Mouse (Mus musculus) liver, adult 2 months (tissue): ENCODE measurements around the gene Fpgs. TPM values are rescaled to one million over a fixed set of nuclear protein-coding genes. Genes with fewer than 3 reads are reported as not detected.

Source experiments
- DNase-seq: peaks from one replicate; pipeline ENCODE4 v3.0.0-alpha.2; 2011; ENCODE audit warnings: low read depth, low spot score; ENCODE audit errors: extremely low read depth
- H3K27ac ChIP-seq: fragments of 200-500 bp; replicated peaks from 2 replicates; pipeline ENCODE4 v1.5.1; 2012; ENCODE audit warnings: low read depth, mild to moderate bottlenecking, control low read depth, inconsistent platforms, low read length; ENCODE audit not compliant: insufficient read depth
- H3K27me3 ChIP-seq: fragments of 200-500 bp; 2 replicates; pipeline ENCODE4 v1.6.1; 2012; ENCODE audit warnings: mild to moderate bottlenecking, moderate library complexity, low read length, inconsistent platforms; ENCODE audit not compliant: control insufficient read depth, insufficient read depth
- H3K36me3 ChIP-seq: fragments of 200-500 bp; 2 replicates; pipeline ENCODE4 v1.6.1; 2012; ENCODE audit warnings: low read length, inconsistent platforms; ENCODE audit not compliant: control insufficient read depth, insufficient read depth
- H3K4me1 ChIP-seq: fragments of 200-500 bp; 2 replicates; pipeline ENCODE4 v1.6.1; 2011; ENCODE audit warnings: low read length; ENCODE audit not compliant: control insufficient read depth, insufficient read depth
- H3K4me3 ChIP-seq: fragments of 200-500 bp; 2 replicates; pipeline ENCODE4 v1.5.1; 2011; ENCODE audit warnings: low read depth, mild to moderate bottlenecking, control low read depth, low read length, moderate library complexity; ENCODE audit not compliant: insufficient read depth
- H3K79me2 ChIP-seq: fragments of 200-500 bp; 2 replicates; pipeline ENCODE4 v1.6.1; 2012; ENCODE audit warnings: inconsistent platforms, mild to moderate bottlenecking, low read length, moderate library complexity; ENCODE audit not compliant: control insufficient read depth, insufficient read depth
- H3K9ac ChIP-seq: fragments of 200-500 bp; 2 replicates; pipeline ENCODE4 v1.6.1; 2012; ENCODE audit warnings: low read depth, mild to moderate bottlenecking, control low read depth, inconsistent platforms, low read length
- CTCF ChIP-seq: fragments of 200-500 bp; IDR thresholded peaks from 2 replicates; pipeline ENCODE4 v1.5.1; 2011; ENCODE audit warnings: low read depth, low read length, control low read depth
- POLR2A ChIP-seq: fragments of 200-500 bp; IDR thresholded peaks from 2 replicates; pipeline ENCODE4 v1.6.1; 2011; ENCODE audit warnings: low read length, control low read depth; ENCODE audit not compliant: insufficient read depth; ENCODE audit errors: extremely low read depth
- WGBS: fragments of 180-500 bp; shearing (Covaris S2); methylation state at CpG from one replicate; pipeline ENCODE4 v1.1.7; 2018; 5-methylcytosine and 5-hydroxymethylcytosine counted together
- polyA plus RNA-seq: library from polyadenylated mRNA; depleted of rRNA; stranded (reverse); fragments of >200 nt; gene quantifications from 2 replicates; pipeline ENCODE4 v1.2.3, GENCODE M21; 2012
- total RNA-seq: library from RNA; depleted of rRNA; stranded (reverse); fragments of >200 nt; gene quantifications from 2 replicates; pipeline ENCODE4 v1.2.3, GENCODE M21; 2014

Fpgs gene
- total and polyA plus RNA-seq, 2 experiments = 158 to 414 TPM

DNA sequence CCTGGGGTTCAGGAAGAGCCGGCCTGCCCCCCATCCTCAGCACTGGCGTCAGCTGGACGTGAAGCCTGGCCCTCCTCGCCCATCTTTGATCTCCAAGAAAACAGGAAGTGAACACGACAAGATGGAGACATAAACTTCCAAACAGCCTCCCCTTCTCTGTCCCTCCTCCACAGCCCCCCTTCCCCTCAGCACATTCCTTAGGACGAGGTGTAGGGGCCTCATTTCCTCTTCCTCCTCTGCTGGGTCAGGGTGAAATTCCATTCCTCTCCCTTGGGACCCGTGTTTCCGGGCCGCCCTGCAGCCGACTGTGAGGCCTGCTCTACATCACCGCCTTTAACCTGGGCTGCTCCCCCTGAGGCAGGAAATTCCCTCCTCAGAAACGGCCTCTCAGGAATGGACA is 48.1 kb downstream of the Fpgs start:
- Histone ChIP-seq H3K79me2 (peaks cover 6% of the 10 kb centered on the region; the same call in 1 of the 2 replicates), H3K4me1 (peaks cover 2% of the 10 kb centered on the region; the same call in 1 of the 2 replicates), H3K27me3 (no peaks in the 10 kb centered on the region), H3K4me3 (no peak overlapping the region), H3K9ac (no peak overlapping the region), H3K27ac (peak overlapping the region; percentile 62), H3K36me3 (no peaks in the 10 kb centered on the region)
- no peak for DNase-seq
- TF ChIP-seq POLR2A (no peak), CTCF (no peak)
- WGBS = 79% methylated on average over 12 of the region's 12 CpGs

DNA sequence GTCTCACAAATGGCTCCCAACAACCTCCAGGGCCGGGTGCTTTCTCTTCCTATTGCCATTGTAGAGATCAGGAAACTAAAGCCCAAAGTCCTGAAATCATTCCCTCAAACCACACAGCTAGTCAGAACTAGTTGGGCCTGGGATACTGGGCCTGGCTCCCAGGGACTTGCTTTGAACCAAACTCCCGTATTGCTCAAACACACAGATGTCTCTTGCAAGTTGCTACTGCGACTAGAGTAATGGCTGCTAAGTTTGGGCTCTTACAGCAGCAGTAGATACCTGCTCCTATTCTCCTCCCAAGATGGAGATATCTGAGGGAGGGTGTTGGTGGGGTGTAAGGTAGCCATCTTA is 48.6 kb downstream of the Fpgs start:
- H3K27ac ChIP-seq = peak overlapping the region; percentile 62
- TF ChIP-seq CTCF = no peak
- no peak for TF ChIP-seq POLR2A
- DNase-seq = no peak
- H3K4me3 ChIP-seq = no peak overlapping the region
- no peaks in the 10 kb centered on the region for H3K36me3 ChIP-seq
- no peaks in the 10 kb centered on the region for H3K27me3 ChIP-seq
- H3K4me1 ChIP-seq = peaks cover 2% of the 10 kb centered on the region; the same call in 1 of the 2 replicates
- 73% methylated on average over 3 of the region's 3 CpGs for WGBS
- 0 out of 2 replicates have a peak overlapping the region, but pooled peaks have one; percentile 22 for H3K9ac ChIP-seq
- H3K79me2 ChIP-seq = peaks cover 6% of the 10 kb centered on the region; the same call in 1 of the 2 replicates

GRCm38 (mm10) chr2:32654743-32655393 is 49.1 kb downstream of the Fpgs start:
- peaks cover 6% of the 10 kb centered on the region; the same call in 1 of the 2 replicates for H3K79me2 ChIP-seq
- H3K27ac ChIP-seq = peak overlapping the region; percentile 62
- H3K4me3 ChIP-seq = peak overlapping the region; percentile 6; the same call in 1 of the 2 replicates
- peaks cover 2% of the 10 kb centered on the region; the same call in 1 of the 2 replicates for H3K4me1 ChIP-seq
- DNase-seq = no peak
- H3K9ac ChIP-seq = peak overlapping the region; percentile 46
- no peaks in the 10 kb centered on the region for H3K27me3 ChIP-seq
- H3K36me3 ChIP-seq = no peaks in the 10 kb centered on the region
- WGBS = 62% methylated on average over 14 of the region's 14 CpGs
- TF ChIP-seq POLR2A (no peak), CTCF (no peak)

- 63% methylated on average over 7 of the region's 7 CpGs for WGBS
- Histone ChIP-seq H3K79me2 (peaks cover 6% of the 10 kb centered on the region; the same call in 1 of the 2 replicates), H3K27ac (peak overlapping the region; percentile 62), H3K36me3 (no peaks in the 10 kb centered on the region), H3K9ac (peak overlapping the region; percentile 45), H3K4me3 (no peak overlapping the region; the same call in 1 of the 2 replicates), H3K4me1 (0 out of 2 replicates have a peak, but pooled peaks cover 2% of the 10 kb centered on the region), H3K27me3 (no peaks in the 10 kb centered on the region)
- TF ChIP-seq POLR2A (no peak), CTCF (no peak)
- no peak for DNase-seq
Observed at GRCm38 (mm10) chr2:32653764-32654163, 50.2 kb downstream of the Fpgs start.

- H3K27ac ChIP-seq = peak overlapping the region; percentile 80
- peaks cover 6% of the 10 kb centered on the region; the same call in 1 of the 2 replicates for H3K79me2 ChIP-seq
- peak; percentile 15 for DNase-seq
- TF ChIP-seq CTCF (no peak), POLR2A (no peak)
- H3K36me3 ChIP-seq = no peaks in the 10 kb centered on the region
- peak overlapping the region; percentile 87 for H3K4me3 ChIP-seq
- H3K27me3 ChIP-seq = no peaks in the 10 kb centered on the region
- peak overlapping the region; percentile 89 for H3K9ac ChIP-seq
- 64% methylated on average over 7 of the region's 7 CpGs for WGBS
- peaks cover 3% of the 10 kb centered on the region for H3K4me1 ChIP-seq
Observed at GRCm38 (mm10) chr2:32647366-32647765, 56.6 kb downstream of the Fpgs start.
